In genomic region chr4:86858070-86858440, GRCm38 (mm10) we compare ENCODE assay signal across 8 mouse cellular contexts. TPM values are rescaled to one million over a fixed set of nuclear protein-coding genes. Genes with fewer than 3 reads are reported as not detected.
A peak's percentile ranks its signal among the peaks of the same experiment; 100 is the strongest.
DNase-seq lines count a peak whose midpoint lies in the region; ATAC-seq and TF ChIP-seq lines count a peak whose summit lies in the region.

No protein-coding gene starts in this region.

- H3K9ac ChIP-seq in intestine, postnatal 0 days (ENCODE audit: low read depth, low read length) = peak overlapping the region; percentile 95
- H3K9ac ChIP-seq in neural tube, embryonic 15.5 days (replicated peaks) = peak overlapping the region; percentile 83

- H3K4me2 ChIP-seq in intestine, postnatal 0 days (replicated peaks; ENCODE audit: low read depth) = peak overlapping the region; percentile 72
- peak overlapping the region; percentile 60 for H3K4me2 ChIP-seq in neural tube, embryonic 15.5 days

- no peak for TF ChIP-seq CTCF in spleen, adult 2 months (IDR thresholded peaks at IDR 0.05; ENCODE audit: extremely low read depth, insufficient read depth, insufficient read length, insufficient replicate concordance)
- no peak for TF ChIP-seq CTCF in intestine, postnatal 0 days (IDR thresholded peaks at IDR 0.05; ENCODE audit: low read depth)

- no peaks in the 10 kb centered on the region; the same call in 1 of the 2 replicates for H3K4me1 ChIP-seq in spleen, adult 2 months (ENCODE audit: control insufficient read depth, insufficient read depth, insufficient read length)
- H3K4me1 ChIP-seq in intestine, postnatal 0 days (replicated peaks; ENCODE audit: control insufficient read depth, insufficient read depth, low read length) = 0 out of 2 replicates have a peak, but pooled peaks cover 3% of the 10 kb centered on the region
- peaks cover 18% of the 10 kb centered on the region for H3K4me1 ChIP-seq in neural tube, embryonic 15.5 days

- peak overlapping the region; percentile 75; the same call in 1 of the 2 replicates for H3K4me3 ChIP-seq in spleen, adult 2 months (ENCODE audit: extremely low read depth, insufficient read depth, insufficient read length)
- H3K4me3 ChIP-seq in intestine, postnatal 0 days (ENCODE audit: low read depth, low read length) = peak overlapping the region; percentile 75
- peak overlapping the region; percentile 85 for H3K4me3 ChIP-seq in neural tube, embryonic 15.5 days (replicated peaks)

- H3K9me3 ChIP-seq in intestine, postnatal 0 days (ENCODE audit: control insufficient read depth) = no peaks in the 10 kb centered on the region
- H3K9me3 ChIP-seq in neural tube, embryonic 15.5 days (replicated peaks) = no peaks in the 10 kb centered on the region

- ATAC-seq in intestine, postnatal 0 days = no peak
- no peak for ATAC-seq in neural tube, embryonic 15.5 days (ENCODE audit: low FRiP score)

- no peak overlapping the region for H3K27ac ChIP-seq in spleen, adult 2 months (ENCODE audit: insufficient read depth, low read length)
- peak overlapping the region; percentile 89 for H3K27ac ChIP-seq in intestine, postnatal 0 days (ENCODE audit: low read depth, low read length)
- H3K27ac ChIP-seq in neural tube, embryonic 15.5 days (replicated peaks) = peak overlapping the region; percentile 95

- peaks cover 17% of the 10 kb centered on the region for H3K36me3 ChIP-seq in spleen, adult 2 months (ENCODE audit: control insufficient read depth, insufficient read depth, low read length)
- peaks cover 18% of the 10 kb centered on the region for H3K36me3 ChIP-seq in intestine, postnatal 0 days (ENCODE audit: control insufficient read depth, insufficient read depth)
- peaks cover 22% of the 10 kb centered on the region for H3K36me3 ChIP-seq in neural tube, embryonic 15.5 days

- DNase-seq in cerebellum, postnatal 14 days = peak; percentile 32 to 33
- DNase-seq in cerebellum, adult 8-10 months = no peak
- DNase-seq in spleen, adult 2 months (ENCODE audit: low read depth in 1 of 2, low spot score in 2 of 2) = no peak
- no peak for DNase-seq in spleen, adult 18-20 months
- DNase-seq in retina, embryonic 14.5 days (ENCODE audit: low spot score) = no peak
- DNase-seq in layer of hippocampus, postnatal 36 days = no peak

- 62% methylated on average over 12 of the region's 12 CpGs for WGBS in spleen, adult 2 months
- 51% methylated on average over 12 of the region's 12 CpGs for WGBS in intestine, postnatal 0 days
- WGBS in neural tube, embryonic 15.5 days = 62% methylated on average over 12 of the region's 12 CpGs

- no peaks in the 10 kb centered on the region for H3K27me3 ChIP-seq in spleen, adult 2 months (ENCODE audit: control insufficient read depth, insufficient read depth, low read length)
- H3K27me3 ChIP-seq in intestine, postnatal 0 days (replicated peaks; ENCODE audit: control insufficient read depth, insufficient read depth, low read length) = no peaks in the 10 kb centered on the region
- no peaks in the 10 kb centered on the region; the same call in 1 of the 2 replicates for H3K27me3 ChIP-seq in neural tube, embryonic 15.5 days (replicated peaks)

- no peak for TF ChIP-seq POLR2A in spleen, adult 2 months (IDR thresholded peaks at IDR 0.05; ENCODE audit: low read depth, low read length)

RNA-seq across cellular contexts. Expression of gene Rps6, which starts 0.8 kb away (rescaled TPM):
- 576 and 618 TPM in 2 replicates for polyA plus RNA-seq in spleen, adult 2 months (2012; rRNA removed)
- 350 and 389 TPM in 2 replicates for polyA plus RNA-seq in intestine, postnatal 0 days (2015; fragmentation: Nextera tagmentation; extraction: Ambion mirVana)
- polyA plus RNA-seq in neural tube, embryonic 15.5 days (2015; fragmentation: Nextera tagmentation; extraction: Ambion mirVana) = 338 and 471 TPM in 2 replicates
- total RNA-seq in layer of hippocampus, postnatal 36 days (2021) = 100 to 1,000 TPM; 412 to 432 TPM

RNA-seq across cellular contexts. Expression of gene Acer2, which starts 16.1 kb away (rescaled TPM):
- 1.9 and 2.1 TPM in 2 replicates for polyA plus RNA-seq in spleen, adult 2 months (2012; rRNA removed)
- polyA plus RNA-seq in intestine, postnatal 0 days (2015; fragmentation: Nextera tagmentation; extraction: Ambion mirVana) = 9.3 and 9.7 TPM in 2 replicates
- 18.1 and 18.7 TPM in 2 replicates for polyA plus RNA-seq in neural tube, embryonic 15.5 days (2015; fragmentation: Nextera tagmentation; extraction: Ambion mirVana)
- 1 to 10 TPM; 5.1 to 6.9 TPM for total RNA-seq in layer of hippocampus, postnatal 36 days (2021)

Comparison
In these comparisons a context has a peak if more than half of its experiments do, and no peak if none do; other contexts are left out.
1. DNase-seq: peak in cerebellum, postnatal 14 days (2 of 2); none in cerebellum, adult 8-10 months (single experiment), spleen, adult 2 months (0 of 2), spleen, adult 18-20 months (0 of 2), retina, embryonic 14.5 days (single experiment) and layer of hippocampus, postnatal 36 days (0 of 2).
2. Peak in every context shown above with its lines, with median percentiles within 50 percentile points of each other: H3K4me3 ChIP-seq.